Mouse (Mus musculus) kidney, postnatal 10 days (tissue): Measurements from ENCODE around the gene Gnai3.
A peak's percentile ranks its signal among the peaks of the same experiment; 100 is the strongest.

Experiments used
- DNase-seq: peaks from one replicate; pipeline ENCODE4 v3.0.0; 2021; ENCODE audit warnings: mixed read lengths

The Gnai3 gene

GRCm38 (mm10) chr3:108102075-108102474 lies 43.9 kb downstream of the Gnai3 start:
- DNase-seq: no peak

- DNase-seq: no peak
Observed at GRCm38 (mm10) chr3:108101594-108101993, 44.4 kb downstream of the Gnai3 start.

- DNase-seq: no peak
Observed at GRCm38 (mm10) chr3:108098316-108098715, 47.6 kb downstream of the Gnai3 start.

GRCm38 (mm10) chr3:108097656-108098055 lies 48.3 kb downstream of the Gnai3 start:
- DNase-seq: no peak

GRCm38 (mm10) chr3:108096726-108097125 lies 49.2 kb downstream of the Gnai3 start:
- DNase-seq: no peak

- no peak for DNase-seq
Observed at GRCm38 (mm10) chr3:108096226-108096625, 49.7 kb downstream of the Gnai3 start.

GRCm38 (mm10) chr3:108094976-108095760 lies 50.8 kb downstream of the Gnai3 start:
- DNase-seq: no peak

- no peak for DNase-seq
Observed at GRCm38 (mm10) chr3:108094146-108094545, 51.8 kb downstream of the Gnai3 start.

- peak; percentile 1 for DNase-seq
Observed at GRCm38 (mm10) chr3:108093306-108093705, 52.6 kb downstream of the Gnai3 start.

- no peak for DNase-seq
Observed at GRCm38 (mm10) chr3:108092536-108093115, 53.3 kb downstream of the Gnai3 start, which contains the start of gene Gnat2. Gnat2 (plus strand) TSS chr3:108092789.

GRCm38 (mm10) chr3:108092030-108092429 lies 53.9 kb downstream of the Gnai3 start:
- no peak for DNase-seq

- no peak for DNase-seq
Observed at GRCm38 (mm10) chr3:108090561-108090960, 55.4 kb downstream of the Gnai3 start.

- no peak for DNase-seq
Observed at GRCm38 (mm10) chr3:108089916-108090315, 56.0 kb downstream of the Gnai3 start.

GRCm38 (mm10) chr3:108088842-108089380 lies 57.0 kb downstream of the Gnai3 start:
- DNase-seq: no peak

- no peak for DNase-seq
Observed at GRCm38 (mm10) chr3:108087329-108087728, 58.6 kb downstream of the Gnai3 start.

GRCm38 (mm10) chr3:108086470-108086979 lies 59.4 kb downstream of the Gnai3 start, which contains the start of gene Ampd2:
Ampd2 (minus strand) TSS chr3:108086651.
- DNase-seq: peak; percentile 92

- peak; percentile 90 for DNase-seq
Observed at GRCm38 (mm10) chr3:108085721-108086469, 60.1 kb downstream of the Gnai3 start.

- DNase-seq: peak; percentile 98
Observed at GRCm38 (mm10) chr3:108085281-108085720, 60.6 kb downstream of the Gnai3 start.

GRCm38 (mm10) chr3:108084767-108085270 lies 61.1 kb downstream of the Gnai3 start:
- DNase-seq: no peak

GRCm38 (mm10) chr3:108083904-108084407 lies 62.0 kb downstream of the Gnai3 start:
- DNase-seq: no peak

GRCm38 (mm10) chr3:108083161-108083560 lies 62.8 kb downstream of the Gnai3 start:
- DNase-seq: no peak

GRCm38 (mm10) chr3:108082251-108082875 lies 63.6 kb downstream of the Gnai3 start:
- DNase-seq: no peak
